Mouse (Mus musculus): ENCODE results near the gene Dmrt1.
"Not testable (repeated sequence)": the region's sequence is repeated elsewhere in the genome, so short reads cannot be mapped to it uniquely, and the experiment has no call there.

Gene Dmrt1

GRCm38 (mm10) chr19:25505360-25506196 is at the start of gene Dmrt1:
Dmrt1 (plus strand) TSS chr19:25505618.
- DNase-seq = no peak

GRCm38 (mm10) chr19:25460760-25461159 is 44.7 kb upstream of the Dmrt1 start:
- DNase-seq = no peak

- DNase-seq = no peak
These were observed 43.7 kb upstream of the Dmrt1 start for GRCm38 (mm10) chr19:25461553-25462320.

GRCm38 (mm10) chr19:25475806-25476205 is 29.6 kb upstream of the Dmrt1 start:
- not testable (repeated sequence) for DNase-seq

GRCm38 (mm10) chr19:25479152-25479669 is 26.2 kb upstream of the Dmrt1 start:
- no peak for DNase-seq

- no peak for DNase-seq
These were observed 24.6 kb upstream of the Dmrt1 start for GRCm38 (mm10) chr19:25480820-25481219.

GRCm38 (mm10) chr19:25486561-25486960 is 18.9 kb upstream of the Dmrt1 start:
- no peak for DNase-seq

- DNase-seq = no peak
These were observed 18.1 kb upstream of the Dmrt1 start for GRCm38 (mm10) chr19:25487350-25487749.

GRCm38 (mm10) chr19:25488546-25488945 is 16.9 kb upstream of the Dmrt1 start:
- no peak for DNase-seq

- no peak for DNase-seq
These were observed 15.9 kb upstream of the Dmrt1 start for GRCm38 (mm10) chr19:25489546-25489945.

GRCm38 (mm10) chr19:25497434-25497833 is 8.0 kb upstream of the Dmrt1 start:
- DNase-seq = no peak

- DNase-seq = no peak
These were observed 540 bp upstream of the Dmrt1 start for GRCm38 (mm10) chr19:25504878-25505277.

GRCm38 (mm10) chr19:25506616-25507015 is 1.2 kb downstream of the Dmrt1 start:
- no peak for DNase-seq

- DNase-seq = no peak
These were observed 9.6 kb downstream of the Dmrt1 start for GRCm38 (mm10) chr19:25514986-25515530.

- no peak for DNase-seq
These were observed 18.7 kb downstream of the Dmrt1 start for GRCm38 (mm10) chr19:25524156-25524555.

GRCm38 (mm10) chr19:25525726-25526125 is 20.3 kb downstream of the Dmrt1 start:
- DNase-seq = no peak

GRCm38 (mm10) chr19:25529673-25530072 is 24.3 kb downstream of the Dmrt1 start:
- no peak for DNase-seq

GRCm38 (mm10) chr19:25545714-25546340 is 40.4 kb downstream of the Dmrt1 start:
- peak; percentile 16 to 19 for DNase-seq

- DNase-seq = no peak
These were observed 41.7 kb downstream of the Dmrt1 start for GRCm38 (mm10) chr19:25547086-25547643.

- no peak for DNase-seq
These were observed 44.9 kb downstream of the Dmrt1 start for GRCm38 (mm10) chr19:25550346-25550745.

GRCm38 (mm10) chr19:25551053-25551452 is 45.6 kb downstream of the Dmrt1 start:
- no peak for DNase-seq

- DNase-seq = no peak
These were observed 59.0 kb downstream of the Dmrt1 start for GRCm38 (mm10) chr19:25564430-25564829.

GRCm38 (mm10) chr19:25569778-25570177 is 64.4 kb downstream of the Dmrt1 start:
- DNase-seq = no peak
